Mouse (Mus musculus) embryo, embryonic 10.5 days (tissue): ENCODE results near the gene Trpm4.

Experiments used
- DNase-seq: peaks from one replicate; pipeline ENCODE4 v3.0.0-alpha.2; 2015; ENCODE audit warnings: low spot score

Trpm4 gene

DNA sequence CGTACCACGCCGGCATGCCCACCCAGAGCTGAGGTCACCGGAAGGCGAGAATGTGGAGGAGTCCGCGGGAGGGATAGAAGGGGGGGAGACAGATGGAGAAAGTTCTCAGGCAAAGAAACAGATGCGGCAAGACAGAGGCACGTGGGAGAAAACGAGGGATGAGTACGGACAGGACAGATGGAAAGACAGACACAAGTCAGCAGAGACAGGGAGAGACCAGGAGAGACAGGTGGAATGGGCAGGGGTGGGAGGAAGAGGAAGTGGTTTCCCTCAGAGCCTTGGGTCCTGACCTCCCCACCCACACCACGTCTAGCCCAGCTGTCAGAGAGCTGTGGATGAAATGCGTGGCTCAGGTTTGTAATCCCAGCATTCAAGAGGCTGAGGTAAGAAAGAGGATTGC is 13.3 kb upstream of the Trpm4 start:
- DNase-seq, result no peak

GRCm38 (mm10) chr7:45343543-45343942 is 10.0 kb upstream of the Trpm4 start:
- DNase-seq, result peak; percentile 26

DNA sequence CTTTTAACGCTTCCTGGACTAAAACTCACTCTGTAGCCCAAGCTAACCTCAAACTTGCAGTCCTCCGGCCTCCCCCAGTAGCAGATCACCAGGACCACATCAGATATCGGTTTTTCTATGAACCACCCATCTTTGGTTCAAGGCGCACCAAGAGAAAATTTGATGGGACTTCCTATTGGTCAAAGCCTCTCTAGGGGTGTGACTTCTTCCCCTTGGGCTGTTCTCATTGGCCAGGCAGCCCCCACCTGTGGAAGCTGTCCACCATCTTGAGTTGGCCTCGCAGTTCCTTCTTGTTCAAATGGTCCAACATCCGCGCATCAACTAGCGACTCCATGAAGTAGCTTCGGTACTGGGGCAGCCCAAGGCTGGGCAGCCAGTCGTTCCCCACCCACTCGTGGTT is 8.5 kb upstream of the Trpm4 start:
- no peak for DNase-seq

GRCm38 (mm10) chr7:45341303-45341702 is 7.7 kb upstream of the Trpm4 start:
- peak; percentile 92 for DNase-seq

GRCm38 (mm10) chr7:45340669-45341068 is 7.1 kb upstream of the Trpm4 start:
- peak; percentile 89 for DNase-seq

DNA sequence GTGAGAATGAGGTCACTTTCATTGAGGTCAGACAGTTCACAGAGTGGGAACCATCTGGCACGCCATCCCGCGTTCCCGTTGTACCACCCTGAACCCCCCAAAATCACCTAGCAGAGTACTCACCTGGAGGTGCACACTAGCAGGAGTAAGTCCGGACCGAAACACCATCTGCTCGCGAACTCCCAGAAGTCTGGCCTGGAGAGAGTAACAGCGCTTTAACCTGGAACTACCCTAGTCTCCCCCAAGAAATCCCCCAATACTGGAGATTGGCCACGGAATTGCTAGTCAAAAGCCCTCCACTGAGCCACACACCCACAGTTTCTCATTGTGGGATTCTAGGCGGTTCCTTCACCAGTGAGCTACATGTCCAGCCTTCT is 6.5 kb upstream of the Trpm4 start:
- DNase-seq, result no peak

- DNase-seq, result peak; percentile 89
Observed at GRCm38 (mm10) chr7:45339410-45340065, 6.0 kb upstream of the Trpm4 start.

DNA sequence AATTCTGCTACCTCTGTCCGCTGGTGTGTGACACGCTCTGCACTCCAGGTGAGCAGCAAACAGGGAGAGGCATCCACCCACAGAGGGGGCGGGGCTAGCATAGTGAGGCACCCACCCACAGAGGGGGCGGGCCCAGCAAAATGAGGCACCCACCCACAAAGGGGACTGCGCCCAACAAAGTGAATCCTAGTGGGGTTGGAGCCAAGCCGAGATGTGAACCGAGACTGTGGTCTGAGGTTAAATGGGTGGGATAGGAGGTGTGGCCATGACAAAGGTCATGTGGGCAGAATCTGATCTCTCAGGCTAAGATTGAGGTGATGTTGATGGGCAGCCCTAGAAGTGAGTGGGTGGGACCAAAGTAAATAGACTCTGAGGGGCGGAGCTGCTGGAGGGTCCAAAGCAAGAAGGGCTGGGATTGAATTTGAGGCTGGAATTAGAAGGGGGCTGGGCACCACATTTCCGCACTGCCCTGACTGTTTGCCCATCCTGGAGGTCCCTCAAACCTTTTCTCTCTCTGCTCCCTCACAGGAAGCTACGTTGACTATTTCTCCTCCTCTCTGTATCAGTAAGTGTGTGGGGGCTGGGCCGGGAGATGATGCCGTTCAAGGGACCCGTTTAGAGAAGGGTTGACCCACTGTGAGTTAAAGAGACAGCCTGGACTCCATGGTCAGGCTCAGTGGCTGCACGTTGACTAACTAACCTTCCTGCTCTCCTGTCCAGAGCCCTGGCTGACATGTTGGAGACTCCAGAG is 4.8 kb upstream of the Trpm4 start:
- DNase-seq, result peak; percentile 70

GRCm38 (mm10) chr7:45337469-45337868 is 3.9 kb upstream of the Trpm4 start:
- DNase-seq, result no peak

DNA sequence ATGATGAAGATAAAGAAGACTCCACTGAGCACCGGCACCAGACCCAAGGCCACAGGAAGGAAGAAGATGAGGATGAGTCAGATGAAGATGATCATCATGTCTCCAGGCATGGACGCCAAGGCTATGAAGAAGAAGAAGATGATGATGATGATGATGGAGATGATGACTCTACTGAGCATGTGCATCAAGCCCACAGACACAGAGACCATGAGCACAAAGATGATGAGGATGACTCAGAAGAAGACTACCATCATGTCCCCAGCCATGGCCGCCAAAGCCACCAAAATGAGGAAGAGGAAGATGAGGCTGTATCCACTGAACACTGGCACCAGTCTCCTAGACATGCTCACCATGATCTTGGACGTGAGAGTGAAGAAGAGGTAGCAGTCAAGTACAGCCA is 2.7 kb upstream of the Trpm4 start:
- DNase-seq, result no peak

- no peak for DNase-seq
Observed at GRCm38 (mm10) chr7:45335056-45335455, 1.5 kb upstream of the Trpm4 start, which contains the start of gene Hrc. Gene Hrc (plus strand): TSS chr7:45335290.

DNA sequence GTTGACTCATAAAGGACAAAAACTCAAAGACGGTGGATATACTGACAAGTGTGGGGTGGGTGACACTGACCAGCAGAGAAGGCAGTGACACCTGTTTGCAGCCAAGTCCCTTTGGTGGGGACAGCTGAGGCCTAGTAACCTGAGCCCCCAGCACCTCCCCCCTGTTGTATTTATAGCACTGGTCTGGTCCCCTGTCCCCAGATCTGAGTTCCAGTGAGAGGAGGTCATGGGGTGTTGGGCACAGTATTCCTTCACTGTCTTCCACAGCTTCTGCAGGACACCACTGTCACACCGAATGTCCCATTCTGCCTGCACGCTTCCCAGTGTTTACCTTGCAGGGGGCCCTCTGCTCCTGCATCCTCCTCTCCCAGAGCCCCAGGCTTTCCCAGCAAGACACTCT is 1.0 kb upstream of the Trpm4 start:
- peak; percentile 29 for DNase-seq

DNA sequence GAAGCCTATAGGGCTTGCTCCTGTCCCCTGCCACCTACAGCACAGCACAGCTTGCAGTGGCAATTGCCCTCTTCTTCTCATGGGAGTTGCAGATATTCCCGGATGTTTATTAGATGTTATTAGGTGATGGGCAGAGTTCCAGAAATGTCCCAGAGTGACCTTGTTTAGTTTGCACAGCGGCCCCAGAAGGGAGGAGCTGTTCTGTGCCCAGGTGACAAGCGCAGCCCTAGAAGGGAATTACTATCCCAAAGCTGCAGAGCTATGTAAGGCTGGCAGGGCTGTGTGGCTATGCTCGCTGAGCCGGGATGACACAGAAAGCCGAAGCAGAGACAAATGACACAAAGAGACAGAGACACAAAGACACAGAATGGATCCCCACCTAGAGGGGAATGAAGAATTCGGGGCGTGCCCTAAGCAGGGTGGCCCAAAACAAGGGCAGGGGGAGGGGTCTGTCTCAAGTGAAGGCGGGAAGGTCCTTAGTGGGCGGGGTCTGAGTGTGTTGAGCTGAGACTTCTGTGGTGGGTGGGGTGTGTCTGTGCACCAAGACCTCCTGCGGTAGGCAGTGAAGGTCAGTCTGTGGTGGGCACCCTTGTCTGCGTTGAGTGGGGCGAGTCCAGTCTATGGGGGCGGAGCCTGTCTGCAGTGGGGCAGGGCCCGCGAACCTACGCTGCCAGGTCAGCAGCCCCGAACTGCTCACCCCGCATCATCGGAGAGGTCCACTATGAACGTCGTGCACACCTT is 725 bp downstream of the Trpm4 start:
- DNase-seq, result peak; percentile 87

- no peak for DNase-seq
Observed at GRCm38 (mm10) chr7:45331502-45331901, 2.1 kb downstream of the Trpm4 start.

DNA sequence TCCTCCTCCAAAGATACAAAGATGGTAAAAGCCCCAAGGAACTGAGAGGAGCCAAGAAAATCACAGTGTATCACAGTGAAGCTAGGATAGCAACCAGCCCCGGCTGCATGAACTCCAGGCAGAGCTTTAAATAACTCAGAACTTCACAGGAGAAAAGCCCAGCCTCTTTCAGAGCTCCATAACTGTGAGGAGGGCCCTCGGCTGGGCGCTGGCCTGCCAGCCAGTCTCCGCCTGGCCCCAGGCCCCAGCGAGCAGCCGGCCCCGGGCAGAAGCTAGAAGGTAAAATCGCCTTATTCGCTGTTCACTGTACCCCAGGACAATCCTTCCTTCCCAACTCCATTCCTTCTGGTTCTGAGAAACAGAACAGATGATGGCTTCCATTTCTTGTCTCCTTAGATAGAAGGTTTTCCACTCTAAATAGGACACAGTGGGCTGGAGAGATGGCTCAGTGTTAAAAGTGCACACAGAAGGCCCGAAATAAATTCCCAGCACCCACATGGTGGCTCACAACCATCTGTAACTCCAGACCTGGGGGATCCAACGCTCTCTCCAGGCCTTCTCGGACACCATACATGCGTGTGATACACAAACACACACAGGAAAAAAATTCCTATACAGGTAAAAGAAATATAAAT is 4.6 kb downstream of the Trpm4 start:
- no peak for DNase-seq

DNA sequence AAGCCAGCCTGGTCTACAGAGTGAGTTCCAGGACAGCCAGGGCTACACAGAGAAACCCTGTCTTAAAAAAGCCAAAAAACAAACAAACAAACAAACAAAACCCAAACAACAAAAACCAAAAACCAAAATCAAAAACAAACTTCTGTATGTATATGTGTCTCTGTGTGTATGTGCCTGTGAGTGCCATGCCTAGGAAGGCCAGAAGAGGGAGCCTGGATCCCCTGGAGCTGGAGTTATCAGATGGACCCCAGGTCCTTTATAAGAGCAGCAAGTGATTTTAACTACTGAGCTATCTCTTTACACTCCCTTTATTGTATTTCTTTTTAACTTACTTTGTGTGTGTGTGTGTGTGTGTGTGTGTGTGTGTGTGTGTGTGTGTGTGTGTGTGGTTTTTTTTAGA is 7.8 kb downstream of the Trpm4 start:
- DNase-seq, result no peak

DNA sequence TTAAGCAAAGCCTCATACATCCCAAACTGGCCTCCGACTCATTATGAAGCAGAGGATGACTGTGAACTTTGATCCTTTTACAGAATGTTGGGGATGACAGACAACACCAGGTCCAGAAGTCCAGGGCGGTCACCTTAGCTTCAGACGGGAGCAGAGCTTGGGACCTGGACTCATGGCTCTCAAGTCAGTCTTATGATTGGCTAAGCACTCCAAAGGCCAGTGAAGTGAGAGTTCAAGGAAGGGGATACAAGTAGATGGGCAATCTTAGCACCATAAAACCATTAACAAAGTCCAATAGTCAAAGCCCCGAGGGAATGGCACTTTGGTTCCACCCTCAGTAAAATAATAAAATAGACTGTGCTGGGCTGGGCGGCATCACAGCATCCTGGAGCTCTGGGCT is 10.5 kb downstream of the Trpm4 start:
- no peak for DNase-seq

GRCm38 (mm10) chr7:45322245-45322644 is 11.3 kb downstream of the Trpm4 start:
- DNase-seq, result no peak

DNA sequence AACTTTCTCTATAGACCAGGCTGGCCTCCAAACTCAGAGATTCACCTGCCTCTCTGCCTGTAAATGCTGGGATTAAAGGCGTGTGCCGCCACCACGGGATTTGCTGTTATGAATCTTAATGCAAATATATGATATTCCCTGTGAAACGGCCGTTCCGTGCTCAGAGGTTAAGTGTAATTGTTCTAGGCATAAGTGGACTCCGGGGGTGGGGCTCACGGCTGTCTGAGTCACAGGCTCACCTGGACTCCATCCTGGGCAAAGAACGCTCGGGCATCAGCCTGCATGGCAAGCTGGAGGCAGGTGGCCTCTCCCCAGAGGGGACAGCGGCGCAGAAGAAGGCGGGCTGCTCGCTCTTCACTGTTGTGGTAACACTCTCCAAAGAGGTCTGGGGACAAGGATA is 17.0 kb downstream of the Trpm4 start:
- DNase-seq, result no peak

DNA sequence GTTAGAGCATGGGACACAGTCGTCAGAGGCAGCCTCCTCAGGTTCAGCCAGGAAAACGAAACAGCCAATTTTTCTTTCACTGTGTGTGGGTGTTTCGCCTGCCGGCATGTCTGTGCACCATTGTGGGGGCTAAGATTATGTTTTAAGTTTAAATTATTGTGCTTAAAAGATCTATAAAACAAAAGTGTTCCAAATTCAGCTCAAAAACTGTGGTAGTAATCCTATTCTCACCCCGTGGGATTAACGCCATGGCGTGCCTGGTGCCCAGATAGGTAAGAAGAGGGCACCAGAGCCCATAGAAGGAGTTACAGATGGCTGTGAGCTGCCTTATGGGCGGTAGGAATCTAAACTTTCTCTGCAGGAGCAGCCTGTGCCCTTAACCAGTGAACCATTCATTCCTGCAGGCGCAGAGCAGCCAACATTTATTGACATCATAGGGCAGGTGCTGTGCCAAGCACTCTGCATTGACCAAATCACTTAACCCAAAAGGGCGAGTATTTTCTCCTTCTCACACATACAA is 18.3 kb downstream of the Trpm4 start:
- DNase-seq, result no peak

DNA sequence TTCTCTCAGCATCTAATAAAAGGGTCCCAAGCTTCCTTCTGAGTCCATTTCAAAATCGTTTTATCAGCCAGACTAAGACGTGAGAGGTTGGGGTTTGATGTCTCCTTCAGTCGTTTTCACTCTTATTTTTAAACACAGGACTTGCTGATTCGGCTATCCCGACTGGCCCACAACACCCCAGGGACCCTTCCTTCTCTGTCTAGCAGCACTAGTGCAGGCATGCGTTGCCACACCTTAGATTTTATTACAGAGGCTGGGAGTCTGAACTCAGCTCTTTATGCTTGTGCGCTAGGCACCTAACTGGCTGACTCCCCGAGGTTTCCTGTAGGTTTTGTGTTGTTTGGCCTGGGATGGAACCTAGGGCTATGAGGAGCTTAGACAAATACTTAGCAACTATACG is 20.1 kb downstream of the Trpm4 start:
- DNase-seq, result no peak

DNA sequence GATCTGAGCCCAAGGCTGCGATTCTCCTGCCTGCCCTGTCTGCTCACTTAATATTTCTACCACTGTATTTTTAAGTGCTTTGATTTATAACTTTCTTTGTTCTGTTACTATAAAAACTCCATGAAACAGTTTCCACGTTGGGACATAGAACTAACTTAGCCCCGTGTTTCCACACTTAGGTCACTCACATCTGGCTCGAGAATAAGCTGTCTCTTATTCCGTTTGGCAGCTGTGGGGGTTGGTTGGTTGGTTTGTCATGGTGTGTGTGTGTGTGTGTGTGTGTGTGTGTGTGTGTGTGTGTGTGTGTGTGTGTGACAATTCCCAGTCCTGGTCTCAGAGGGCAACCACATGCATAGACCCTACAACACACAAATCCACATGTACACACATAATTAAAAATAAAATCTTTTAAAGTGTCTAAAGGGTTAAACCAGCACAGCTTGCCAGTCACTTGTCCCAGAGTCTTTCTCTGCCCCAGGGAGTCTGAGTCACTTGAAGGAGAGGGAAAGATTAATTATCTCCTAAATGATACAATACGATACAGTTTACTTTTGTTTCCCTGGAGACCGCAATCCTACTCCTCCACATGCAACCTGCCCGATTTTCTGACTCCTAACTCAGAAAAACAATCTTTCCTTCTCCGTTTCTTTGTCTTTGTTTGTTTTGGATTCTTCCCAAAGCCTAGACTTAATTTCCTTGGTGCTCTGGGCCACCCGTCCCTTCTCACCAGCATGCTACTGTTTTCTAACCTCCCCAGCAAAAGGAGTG is 20.7 kb downstream of the Trpm4 start:
- peak; percentile 54 for DNase-seq
